Mouse (Mus musculus) B cell, adult 62 days (primary cell): ENCODE results near the gene Lnx2. TPM values are rescaled to one million over a fixed set of nuclear protein-coding genes. Genes with fewer than 3 reads are reported as not detected.

Experiments used
- total RNA-seq: library from RNA; stranded (reverse); gene quantifications from 4 replicates; pipeline ENCODE4 v1.2.4, GENCODE M21; 2023

Lnx2 gene
- total RNA-seq, result 25.2 to 27.5 TPM (median 27.4 TPM) in 4 replicates

DNA sequence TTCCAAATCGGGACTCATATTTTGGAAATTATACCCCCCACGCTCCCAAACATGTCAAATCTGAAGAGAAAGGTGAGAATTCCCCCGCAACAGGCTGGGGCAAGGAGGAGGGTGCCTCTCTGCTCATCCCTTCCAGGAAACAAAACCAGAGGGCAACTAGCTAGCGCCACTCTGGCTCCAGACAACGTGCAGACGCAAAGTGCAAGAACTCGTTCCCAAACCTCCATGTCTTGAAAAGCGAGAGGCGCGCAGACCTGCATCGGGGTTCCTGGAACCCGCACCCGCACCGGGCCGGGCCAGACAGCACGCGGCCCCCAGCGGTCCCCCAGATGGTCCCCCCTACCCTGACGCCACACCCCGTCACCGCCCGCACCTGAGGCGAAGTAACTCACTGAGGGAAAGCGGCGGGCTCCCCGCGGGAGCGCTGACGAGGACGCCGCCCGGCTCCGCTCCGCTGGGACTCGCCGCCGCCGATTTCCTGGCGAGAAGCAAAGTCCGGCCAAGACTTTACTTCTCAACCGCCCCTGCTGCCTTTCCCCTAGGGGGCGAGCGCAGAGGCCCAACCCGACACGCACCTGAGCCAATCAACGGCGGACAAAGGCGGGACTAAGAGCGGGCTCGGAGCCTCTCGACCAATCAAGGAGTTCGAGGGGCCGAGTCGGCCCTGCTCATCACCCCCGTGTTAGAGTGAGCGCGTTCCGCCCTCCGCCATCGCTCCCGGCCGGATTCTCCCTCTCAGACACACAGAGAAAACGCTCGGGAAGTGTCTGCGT is at the start of gene Lnx2:
Gene Lnx2 (minus strand): TSS at position 561 of the 773 bp plus-strand sequence.

DNA sequence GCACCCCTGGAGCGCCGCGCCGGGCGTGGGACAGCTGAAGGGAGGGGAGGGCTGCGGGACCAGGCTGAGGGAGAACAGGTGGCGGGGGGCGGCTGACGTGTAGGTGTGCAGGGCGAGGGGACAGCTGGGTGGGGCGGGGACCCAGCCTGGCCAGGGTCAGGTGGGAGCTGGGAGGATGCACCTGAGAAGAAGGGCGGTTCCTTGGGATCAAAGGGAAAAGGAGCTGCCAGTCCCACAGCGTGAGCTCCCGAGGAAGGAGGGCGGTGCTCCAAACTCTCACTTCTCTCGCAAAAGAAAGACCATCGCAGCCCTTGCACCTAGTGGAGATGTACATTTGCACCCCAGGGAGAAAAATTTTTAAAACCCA is 396 bp upstream of the Lnx2 start, which contains the start of gene Polr1d:
Gene Polr1d (plus strand): TSS at position 252 of the 367 bp plus-strand sequence.

Other genes with a start within 250 kb of the Lnx2 start
- gene Rpl21, start 243.7 kb downstream of the Lnx2 start, total RNA-seq, result 646 to 698 TPM (median 671 TPM) in 4 replicates
- 1.3 to 1.5 TPM in 2 of 4 replicates, not detected in the others for gene Rasl11a, start 231.5 kb downstream of the Lnx2 start, total RNA-seq
- 24.4 to 29.8 TPM (median 27.4 TPM) in 4 replicates for gene Gtf3a, start 127.9 kb downstream of the Lnx2 start, total RNA-seq
- gene Mtif3, start 112.8 kb downstream of the Lnx2 start, total RNA-seq, result 11.2 to 13.6 TPM (median 12.0 TPM) in 4 replicates
- gene Polr1d, start 464 bp upstream of the Lnx2 start, total RNA-seq, result 94.4 to 96.4 TPM (median 95.9 TPM) in 4 replicates
- gene Gsx1, start 112.1 kb upstream of the Lnx2 start, total RNA-seq, result not detected in 4 replicates
- gene Pdx1, start 193.4 kb upstream of the Lnx2 start, total RNA-seq, result not detected in 4 replicates
- not detected in 4 replicates for gene Cdx2, start 230.7 kb upstream of the Lnx2 start, total RNA-seq
- not detected in 4 replicates for gene Urad, start 245.9 kb upstream of the Lnx2 start, total RNA-seq